Mouse (Mus musculus) megakaryocyte, embryonic 14.5 days (primary cell): ENCODE data around the gene Rhbdl3.

Experiments
- FLI1 ChIP-seq: IDR thresholded peaks from 2 replicates; pipeline ENCODE4 v1.6.1; 2012; ENCODE audit warnings: low read length, inconsistent platforms, mixed read lengths
- GATA1 ChIP-seq: IDR thresholded peaks from 3 replicates; pipeline ENCODE4 v1.6.1; 2012; ENCODE audit warnings: mixed read lengths, low read length, inconsistent platforms, borderline replicate concordance

GRCm38 (mm10) chr11:80302536-80302935, 1.8 kb downstream of the Rhbdl3 start:
- TF ChIP-seq GATA1 (no peak), FLI1 (no peak)
